Mouse (Mus musculus): ENCODE results near the gene Zscan4d.
"Not testable (repeated sequence)": the region's sequence is repeated elsewhere in the genome, so short reads cannot be mapped to it uniquely, and the experiment has no call there.

Zscan4d gene

DNA sequence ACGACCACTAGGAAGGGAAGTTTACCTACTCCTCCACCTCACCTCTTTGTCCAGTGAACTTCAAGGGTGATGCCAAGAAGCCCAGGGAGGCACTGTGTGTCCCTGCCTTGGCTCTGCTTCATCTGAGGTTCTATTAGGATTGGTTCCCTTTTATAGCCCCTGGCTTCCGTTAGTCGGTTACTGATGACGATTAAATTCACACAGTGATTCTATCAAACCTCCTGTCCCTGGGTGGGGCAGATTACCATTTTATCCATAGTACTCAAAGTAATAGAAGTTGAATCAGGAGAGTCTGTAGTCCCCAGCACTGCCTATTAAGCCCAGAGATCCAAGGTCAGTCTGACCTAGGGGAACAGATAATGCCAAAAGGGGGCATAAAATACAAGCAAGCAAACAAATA is at the start of gene Zscan4d:
Gene Zscan4d, minus strand, starts transcription at position 101 of the 400 bp plus-strand sequence.
- not testable (repeated sequence) for DNase-seq (ENCODE audit: low spot score in 2 of 2)

DNA sequence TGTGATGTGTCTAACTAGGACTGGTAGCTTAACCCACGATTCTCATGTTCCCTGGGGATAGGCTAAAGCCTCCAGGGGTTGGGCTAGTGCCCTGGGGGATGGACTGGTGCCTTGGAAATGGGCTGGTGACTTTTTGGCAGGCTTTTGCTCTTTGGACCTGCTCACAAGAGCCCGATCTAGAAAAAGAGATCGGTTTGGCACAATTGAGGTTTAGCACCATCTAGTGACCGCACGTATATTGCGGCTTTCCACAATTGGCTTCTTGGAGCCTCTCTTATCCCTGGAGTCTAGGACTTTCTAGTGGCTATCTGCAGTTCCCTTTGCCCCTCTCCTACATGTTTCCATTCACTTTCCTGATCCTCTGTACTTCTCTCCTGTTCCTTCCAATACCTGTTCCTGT is 7.9 kb downstream of the Zscan4d start:
- not testable (repeated sequence) for DNase-seq (ENCODE audit: low spot score in 2 of 2)
